Mouse (Mus musculus) limb, embryonic 14.5 days (tissue): Measurements from ENCODE around the gene Rpl35. TPM values are rescaled to one million over a fixed set of nuclear protein-coding genes. Genes with fewer than 3 reads are reported as not detected.
A peak's percentile ranks its signal among the peaks of the same experiment; 100 is the strongest.

ENCODE experiments used
- ATAC-seq: fragments of 200-750 bp; cut with Nextera tagmentation; 2 replicates; pipeline ENCODE4 v1.8.0; 2017; ENCODE audit warnings: low read depth, moderate number of reproducible peaks, moderate TSS enrichment; ENCODE audit not compliant: low FRiP score
- DNase-seq: peaks from one replicate; pipeline ENCODE4 v3.0.0-alpha.2; 2015; ENCODE audit warnings: low spot score
- H3K27ac ChIP-seq: fragments of 300-500 bp; sonication (generic); replicated peaks from 2 replicates; pipeline ENCODE4 v1.5.1; 2014; ENCODE audit warnings: low read depth, mild to moderate bottlenecking, low read length, moderate library complexity, mixed read lengths
- H3K27me3 ChIP-seq: fragments of 300-500 bp; sonication (generic); 2 replicates; pipeline ENCODE4 v1.6.1; 2014; ENCODE audit warnings: low read length, mixed read lengths; ENCODE audit not compliant: control insufficient read depth, insufficient read depth
- H3K36me3 ChIP-seq: fragments of 300-500 bp; sonication (generic); 2 replicates; pipeline ENCODE4 v1.6.1; 2014; ENCODE audit warnings: mild to moderate bottlenecking, low read length, moderate library complexity, mixed read lengths; ENCODE audit not compliant: control insufficient read depth, insufficient read depth
- H3K4me1 ChIP-seq: fragments of 300-500 bp; sonication (generic); 2 replicates; pipeline ENCODE4 v1.6.1; 2014; ENCODE audit warnings: antibody characterized with exemption, low read length, mixed read lengths; ENCODE audit not compliant: control insufficient read depth, insufficient read depth
- H3K4me2 ChIP-seq: fragments of 300-500 bp; sonication (generic); replicated peaks from 2 replicates; pipeline ENCODE4 v1.6.1; 2014; ENCODE audit warnings: low read depth, mild to moderate bottlenecking, low read length, moderate library complexity; ENCODE audit not compliant: severe bottlenecking
- H3K4me3 ChIP-seq: fragments of 300-500 bp; sonication (generic); replicated peaks from 2 replicates; pipeline ENCODE4 v1.5.1; 2014; ENCODE audit warnings: low read length
- H3K9ac ChIP-seq: fragments of 300-500 bp; sonication (generic); 2 replicates; pipeline ENCODE4 v1.6.1; 2014; ENCODE audit warnings: mild to moderate bottlenecking, low read depth, low read length, moderate library complexity; ENCODE audit not compliant: severe bottlenecking
- H3K9me3 ChIP-seq: fragments of 300-500 bp; sonication (generic); 2 replicates; pipeline ENCODE4 v1.6.1; 2016; ENCODE audit warnings: low read length; ENCODE audit not compliant: control insufficient read depth
- POLR2A ChIP-seq: fragments of 200-500 bp; IDR thresholded peaks from 2 replicates; pipeline ENCODE4 v1.8.0; 2012; ENCODE audit warnings: inconsistent platforms, mild to moderate bottlenecking, moderate library complexity, borderline replicate concordance; ENCODE audit not compliant: insufficient read depth, insufficient read length; ENCODE audit errors: extremely low read depth
- WGBS: fragments of 180-500 bp; shearing (Covaris S2); extraction: QIAGEN DNeasy Blood & Tissue Kit; methylation state at CpG from one replicate; pipeline ENCODE4 v1.1.7; 2014; 5-methylcytosine and 5-hydroxymethylcytosine counted together
- polyA plus RNA-seq, 2 experiments: library from polyadenylated mRNA; depleted of rRNA in 1 of 2; stranded (reverse) in 1 of 2; unstranded in 1 of 2; fragments of >200 nt; fragmentation: Nextera tagmentation in 1 of 2; extraction: Ambion mirVana in 1 of 2; gene quantifications; 2 replicates each; pipeline versions ENCODE4 v1.2.1 to v1.2.3; 2012 to 2014

The Rpl35 gene
- polyA plus RNA-seq, 2 experiments: 806 to 1,116 TPM

- DNase-seq (peak; percentile 90), ATAC-seq (peak; percentile 87)
- peak overlapping the region; percentile 86 for H3K4me3 ChIP-seq
- TF ChIP-seq POLR2A: peak; percentile 69; the same call in 1 of the 2 replicates
- peaks cover 23% of the 10 kb centered on the region for H3K36me3 ChIP-seq
- H3K9ac ChIP-seq: peak overlapping the region; percentile 90
- H3K27me3 ChIP-seq: no peaks in the 10 kb centered on the region
- H3K27ac ChIP-seq: peak overlapping the region; percentile 82
- WGBS: under 1% methylated on average over 42 of the region's 44 CpGs
- H3K4me2 ChIP-seq: peak overlapping the region; percentile 62
- H3K4me1 ChIP-seq: peaks cover 34% of the 10 kb centered on the region
- no peaks in the 10 kb centered on the region for H3K9me3 ChIP-seq
Measured at GRCm38 (mm10) chr2:39007865-39008264, 2.4 kb upstream of the Rpl35 start.

GRCm38 (mm10) chr2:39006149-39006730 is 816 bp upstream of the Rpl35 start:
- no peak for TF ChIP-seq POLR2A
- Histone ChIP-seq H3K4me2 (peak overlapping the region; percentile 62), H3K4me3 (peak overlapping the region; percentile 76), H3K9ac (no peak overlapping the region), H3K4me1 (peaks cover 34% of the 10 kb centered on the region), H3K27me3 (no peaks in the 10 kb centered on the region), H3K27ac (no peak overlapping the region), H3K9me3 (no peaks in the 10 kb centered on the region), H3K36me3 (peaks cover 28% of the 10 kb centered on the region)
- DNase-seq (no peak), ATAC-seq (no peak)
- 91% methylated on average over 14 of the region's 14 CpGs for WGBS

GRCm38 (mm10) chr2:39004880-39005435 is 466 bp downstream of the Rpl35 start, which contains the start of gene Arpc5l:
Gene Arpc5l (plus strand): TSS chr2:39005348.
- TF ChIP-seq POLR2A: peak; percentile 78; the same call in 1 of the 2 replicates
- H3K4me2 ChIP-seq: peak within 1 kb of the TSS; percentile 65
- peak; percentile 96 for DNase-seq
- WGBS: 2% methylated on average over 43 of the region's 58 CpGs
- ATAC-seq: peak; percentile 90
- H3K27ac ChIP-seq: peak within 1 kb of the TSS; percentile 77
- peak within 1 kb of the TSS; percentile 76 for H3K4me3 ChIP-seq
- H3K36me3 ChIP-seq: peaks cover 41% of the 10 kb centered on the region
- H3K9me3 ChIP-seq: no peaks in the 10 kb centered on the region
- H3K27me3 ChIP-seq: no peaks in the 10 kb centered on the region
- peaks cover 34% of the 10 kb centered on the region for H3K4me1 ChIP-seq
- H3K9ac ChIP-seq: peak within 1 kb of the TSS; percentile 83

GRCm38 (mm10) chr2:39004372-39004771 is 1.1 kb downstream of the Rpl35 start:
- no peaks in the 10 kb centered on the region for H3K9me3 ChIP-seq
- H3K4me2 ChIP-seq: peak overlapping the region; percentile 65
- ATAC-seq: no peak
- H3K27ac ChIP-seq: peak overlapping the region; percentile 77
- TF ChIP-seq POLR2A: no peak
- peak overlapping the region; percentile 76 for H3K4me3 ChIP-seq
- H3K27me3 ChIP-seq: no peaks in the 10 kb centered on the region
- WGBS: under 1% methylated on average over 11 of the region's 11 CpGs
- no peak for DNase-seq
- peak overlapping the region; percentile 83 for H3K9ac ChIP-seq
- H3K36me3 ChIP-seq: peaks cover 45% of the 10 kb centered on the region
- peaks cover 32% of the 10 kb centered on the region for H3K4me1 ChIP-seq

GRCm38 (mm10) chr2:39003512-39003911 is 1.9 kb downstream of the Rpl35 start:
- ATAC-seq (no peak), DNase-seq (no peak)
- WGBS: 64% methylated on average over 5 of the region's 5 CpGs
- peaks cover 45% of the 10 kb centered on the region for H3K36me3 ChIP-seq
- peaks cover 24% of the 10 kb centered on the region for H3K4me1 ChIP-seq
- H3K27ac ChIP-seq: no peak overlapping the region
- H3K27me3 ChIP-seq: no peaks in the 10 kb centered on the region
- H3K4me3 ChIP-seq: peak overlapping the region; percentile 76
- peak overlapping the region; percentile 83 for H3K9ac ChIP-seq
- TF ChIP-seq POLR2A: no peak
- peak overlapping the region; percentile 65 for H3K4me2 ChIP-seq
- no peaks in the 10 kb centered on the region for H3K9me3 ChIP-seq
